Mouse (Mus musculus): Measurements from ENCODE around the gene Irf2.

- TF ChIP-seq CTCF (IDR thresholded peaks at IDR 0.05; ENCODE audit: insufficient read depth, low read depth, low read length) (no peak), POLR2A (IDR thresholded peaks at IDR 0.05; ENCODE audit: insufficient read depth, low read depth, low read length) (no peak)
These were observed 4.0 kb upstream of the Irf2 start for GRCm38 (mm10) chr8:46735505-46735904.

Measured in olfactory bulb, adult 2 months (tissue).